Mouse (Mus musculus): ENCODE measurements around the gene Galns.

Gene Galns

DNA sequence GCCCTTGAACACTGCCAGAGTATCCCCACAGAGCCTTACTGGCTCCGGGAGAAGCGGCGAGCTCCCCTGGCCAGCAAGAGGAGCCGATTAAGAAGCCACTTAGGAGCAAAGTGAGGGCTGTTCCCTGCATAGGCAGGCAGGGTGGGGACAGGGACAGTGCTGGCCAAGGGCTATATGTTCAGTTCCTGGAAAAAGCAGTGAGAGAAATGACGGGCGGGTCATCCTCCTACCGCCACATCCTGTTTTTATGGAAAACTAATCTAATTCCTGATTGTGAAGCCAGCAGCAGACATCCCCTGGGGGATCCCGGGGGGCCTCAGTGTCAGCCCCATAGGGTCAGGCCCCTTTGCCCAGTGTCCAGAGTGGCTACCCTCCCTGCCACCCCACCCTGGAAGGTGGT, 80.0 kb downstream of the Galns start:
- DNase-seq, result no peak

DNA sequence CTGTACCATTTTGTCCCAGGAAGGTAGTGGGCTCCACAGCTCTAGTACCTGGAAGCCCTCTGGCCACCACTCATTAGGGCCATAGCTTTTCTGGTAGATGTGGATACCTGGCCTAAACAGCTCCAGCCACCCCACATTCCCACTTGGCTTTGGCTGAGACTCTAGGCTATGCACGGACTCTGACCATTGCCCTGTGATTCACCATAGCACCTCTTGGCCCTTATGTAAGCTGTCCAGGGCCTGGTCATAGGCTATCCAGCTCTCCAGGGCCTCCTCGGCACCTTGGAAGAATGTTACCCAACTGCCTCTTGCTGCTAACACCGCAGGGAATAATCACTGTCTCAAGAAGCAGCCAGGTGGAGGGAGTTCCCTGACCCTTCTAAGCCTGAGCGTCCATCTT, 82.1 kb downstream of the Galns start:
- peak; percentile 61 for DNase-seq

Data from kidney, postnatal 10 days (tissue).